Mouse (Mus musculus): Measurements from ENCODE around the gene Ap4e1. TPM values are rescaled to one million over a fixed set of nuclear protein-coding genes. Genes with fewer than 3 reads are reported as not detected.

Ap4e1 gene
- polyA plus RNA-seq, 1 experiment from 2014 or later = 10.0 TPM

- WGBS = 94% methylated on average over 4 of the region's 4 CpGs
- ATAC-seq (ENCODE audit: low FRiP score, low TSS enrichment) = no peak
- H3K27me3 ChIP-seq (ENCODE audit: insufficient read depth, low read length) = no peaks in the 10 kb centered on the region
- H3K36me3 ChIP-seq (ENCODE audit: insufficient read depth, low read length) = peaks cover 63% of the 10 kb centered on the region
- no peak overlapping the region for H3K27ac ChIP-seq (ENCODE audit: low read length)
- no peak overlapping the region for H3K9ac ChIP-seq (replicated peaks; ENCODE audit: low read length)
- no peaks in the 10 kb centered on the region for H3K9me3 ChIP-seq (ENCODE audit: low read length)
- H3K4me1 ChIP-seq (ENCODE audit: insufficient read depth, low read length) = no peaks in the 10 kb centered on the region
- no peak overlapping the region for H3K4me3 ChIP-seq (ENCODE audit: low read length)
- no peak overlapping the region for H3K4me2 ChIP-seq (replicated peaks; ENCODE audit: low read depth, low read length)
Measured at GRCm38 (mm10) chr2:127108986-127109385, 100.5 kb downstream of the Ap4e1 start.

Small RNAs within 50 kb of the gene (microRNA-seq; reads per million reads assigned to microRNA genes)
- gene Gm24081 = not detected

Other genes starting within 250 kb of the Ap4e1 start
- 1.6 and 1.9 TPM in 2 replicates for gene Usp50, start 225.2 kb upstream of the Ap4e1 start, polyA plus RNA-seq (2015; fragmentation: Nextera tagmentation; extraction: Ambion mirVana)
- gene Trpm7, start 132.5 kb upstream of the Ap4e1 start, polyA plus RNA-seq (2015; fragmentation: Nextera tagmentation; extraction: Ambion mirVana) = 44.6 and 50.1 TPM in 2 replicates
- gene Sppl2a, start 75.5 kb upstream of the Ap4e1 start, polyA plus RNA-seq (2015; fragmentation: Nextera tagmentation; extraction: Ambion mirVana) = 41.3 and 43.3 TPM in 2 replicates
- 47.4 and 51.5 TPM in 2 replicates for gene Blvra, start 61.9 kb downstream of the Ap4e1 start, polyA plus RNA-seq (2015; fragmentation: Nextera tagmentation; extraction: Ambion mirVana)
- 91.5 and 96.6 TPM in 2 replicates for gene Ncaph, start 125.2 kb downstream of the Ap4e1 start, polyA plus RNA-seq (2015; fragmentation: Nextera tagmentation; extraction: Ambion mirVana)
- gene Itpripl1, start 134.7 kb downstream of the Ap4e1 start, polyA plus RNA-seq (2015; fragmentation: Nextera tagmentation; extraction: Ambion mirVana) = 24.0 and 27.1 TPM in 2 replicates
- gene 1810024B03Rik, start 199.6 kb downstream of the Ap4e1 start, polyA plus RNA-seq (2015; fragmentation: Nextera tagmentation; extraction: Ambion mirVana) = 1.6 and 2.1 TPM in 2 replicates
- gene Snrnp200, start 199.7 kb downstream of the Ap4e1 start, polyA plus RNA-seq (2015; fragmentation: Nextera tagmentation; extraction: Ambion mirVana) = 67.2 and 70.5 TPM in 2 replicates
- gene Ciao1, start 239.1 kb downstream of the Ap4e1 start, polyA plus RNA-seq (2015; fragmentation: Nextera tagmentation; extraction: Ambion mirVana) = 74.2 and 81.7 TPM in 2 replicates
- 29.0 and 29.5 TPM in 2 replicates for gene Tmem127, start 239.2 kb downstream of the Ap4e1 start, polyA plus RNA-seq (2015; fragmentation: Nextera tagmentation; extraction: Ambion mirVana)